Mouse (Mus musculus) lung, adult 2 months (tissue): Measurements from ENCODE around the gene Trappc2l. TPM values are rescaled to one million over a fixed set of nuclear protein-coding genes. Genes with fewer than 3 reads are reported as not detected.

Experiments used
- DNase-seq: peaks from one replicate; pipeline ENCODE4 v3.0.0; 2022
- H3K4me1 ChIP-seq: fragments of 200-500 bp; 2 replicates; pipeline ENCODE4 v1.6.1; 2011; ENCODE audit warnings: low read length; ENCODE audit not compliant: control insufficient read depth, insufficient read depth
- H3K4me3 ChIP-seq: fragments of 200-500 bp; replicated peaks from 2 replicates; pipeline ENCODE3; 2011; ENCODE audit warnings: low read depth, mild to moderate bottlenecking, control low read depth, low read length; ENCODE audit errors: extremely low read depth
- CTCF ChIP-seq: fragments of 200-500 bp; IDR thresholded peaks from 2 replicates; pipeline ENCODE4 v1.5.1; 2011; ENCODE audit warnings: mild to moderate bottlenecking, low read length, control low read depth; ENCODE audit not compliant: insufficient read depth
- POLR2A ChIP-seq: fragments of 200-500 bp; IDR thresholded peaks from 2 replicates; pipeline ENCODE4 v1.6.1; 2011; ENCODE audit warnings: low read depth, mild to moderate bottlenecking, control low read depth, low read length, borderline replicate concordance; ENCODE audit errors: extremely low read depth
- WGBS: fragments of 180-500 bp; shearing (Covaris S2); methylation state at CpG from one replicate; pipeline ENCODE4 v1.1.7; 2018; 5-methylcytosine and 5-hydroxymethylcytosine counted together
- polyA plus RNA-seq: library from polyadenylated mRNA; depleted of rRNA; stranded (reverse); fragments of >200 nt; gene quantifications from 2 replicates; pipeline ENCODE4 v1.2.3, GENCODE M21; 2012

The Trappc2l gene
- polyA plus RNA-seq, 1 experiment = 162 TPM

- 32% methylated on average over 10 of the region's 10 CpGs for WGBS
- H3K4me3 ChIP-seq = no peak overlapping the region
- TF ChIP-seq POLR2A (no peak), CTCF (no peak)
Measured at GRCm38 (mm10) chr8:122577116-122577515, 34.3 kb upstream of the Trappc2l start.

GRCm38 (mm10) chr8:122579196-122579595 lies 32.2 kb upstream of the Trappc2l start:
- Histone ChIP-seq H3K4me1 (peaks cover 8% of the 10 kb centered on the region), H3K4me3 (no peak overlapping the region)
- TF ChIP-seq CTCF (no peak), POLR2A (no peak)
- WGBS = 62% methylated on average over 7 of the region's 7 CpGs
- no peak for DNase-seq

More at GRCm38 (mm10) chr8:122577116-122577515, 34.3 kb upstream of the Trappc2l start:
- H3K4me1 ChIP-seq = peaks cover 8% of the 10 kb centered on the region
- no peak for DNase-seq

GRCm38 (mm10) chr8:122580926-122581325 lies 30.5 kb upstream of the Trappc2l start:
- Histone ChIP-seq H3K4me3 (no peak overlapping the region), H3K4me1 (peaks cover 5% of the 10 kb centered on the region)
- DNase-seq = no peak
- TF ChIP-seq CTCF = no peak
- 43% methylated on average over 15 of the region's 15 CpGs for WGBS

- H3K4me1 ChIP-seq = no peaks in the 10 kb centered on the region
- TF ChIP-seq CTCF = no peak
- TF ChIP-seq POLR2A = no peak
- 86% methylated on average over 9 of the region's 9 CpGs for WGBS
- DNase-seq = no peak
- no peak overlapping the region for H3K4me3 ChIP-seq
Measured at GRCm38 (mm10) chr8:122584981-122585380, 26.5 kb upstream of the Trappc2l start.

- no peak for DNase-seq
- no peak overlapping the region for H3K4me3 ChIP-seq
- WGBS = 50% methylated on average over 14 of the region's 14 CpGs
- TF ChIP-seq POLR2A = no peak
- no peak for TF ChIP-seq CTCF
- H3K4me1 ChIP-seq = no peaks in the 10 kb centered on the region
Measured at GRCm38 (mm10) chr8:122585411-122585891, 26.0 kb upstream of the Trappc2l start.

GRCm38 (mm10) chr8:122586171-122586570 lies 25.3 kb upstream of the Trappc2l start:
- WGBS = 81% methylated on average over 7 of the region's 7 CpGs
- no peak for DNase-seq
- no peaks in the 10 kb centered on the region for H3K4me1 ChIP-seq
- TF ChIP-seq POLR2A = no peak
- TF ChIP-seq CTCF = no peak
- H3K4me3 ChIP-seq = no peak overlapping the region

GRCm38 (mm10) chr8:122586749-122587148 lies 24.7 kb upstream of the Trappc2l start:
- 92% methylated on average over 10 of the region's 10 CpGs for WGBS
- H3K4me3 ChIP-seq = no peak overlapping the region
- DNase-seq = no peak
- H3K4me1 ChIP-seq = no peaks in the 10 kb centered on the region
- TF ChIP-seq POLR2A = no peak
- no peak for TF ChIP-seq CTCF

GRCm38 (mm10) chr8:122593240-122593639 lies 18.2 kb upstream of the Trappc2l start:
- TF ChIP-seq POLR2A (no peak), CTCF (no peak)
- no peak for DNase-seq
- H3K4me3 ChIP-seq = no peak overlapping the region
- 73% methylated on average over 12 of the region's 12 CpGs for WGBS
- H3K4me1 ChIP-seq = no peaks in the 10 kb centered on the region

GRCm38 (mm10) chr8:122593783-122594507 lies 17.5 kb upstream of the Trappc2l start:
- WGBS = 85% methylated on average over 19 of the region's 19 CpGs
- no peak for DNase-seq
- no peaks in the 10 kb centered on the region for H3K4me1 ChIP-seq
- no peak for TF ChIP-seq POLR2A
- TF ChIP-seq CTCF = no peak
- H3K4me3 ChIP-seq = no peak overlapping the region

GRCm38 (mm10) chr8:122596031-122596430 lies 15.4 kb upstream of the Trappc2l start:
- TF ChIP-seq CTCF (no peak), POLR2A (no peak)
- DNase-seq = no peak
- H3K4me1 ChIP-seq = no peaks in the 10 kb centered on the region
- H3K4me3 ChIP-seq = no peak overlapping the region
- WGBS = 51% methylated on average over 4 of the region's 4 CpGs
